Mouse (Mus musculus) liver, embryonic 18 days (tissue): ENCODE measurements around the gene Zbed6. TPM values are rescaled to one million over a fixed set of nuclear protein-coding genes. Genes with fewer than 3 reads are reported as not detected.

ENCODE experiments used
- polyA plus RNA-seq: library from polyadenylated mRNA; depleted of rRNA; stranded (reverse); fragments of >200 nt; gene quantifications from 2 replicates; pipeline ENCODE4 v1.2.3, GENCODE M21; 2012; rRNA removed

The Zbed6 gene
- 1.7 and 1.9 TPM in 2 replicates for polyA plus RNA-seq

DNA sequence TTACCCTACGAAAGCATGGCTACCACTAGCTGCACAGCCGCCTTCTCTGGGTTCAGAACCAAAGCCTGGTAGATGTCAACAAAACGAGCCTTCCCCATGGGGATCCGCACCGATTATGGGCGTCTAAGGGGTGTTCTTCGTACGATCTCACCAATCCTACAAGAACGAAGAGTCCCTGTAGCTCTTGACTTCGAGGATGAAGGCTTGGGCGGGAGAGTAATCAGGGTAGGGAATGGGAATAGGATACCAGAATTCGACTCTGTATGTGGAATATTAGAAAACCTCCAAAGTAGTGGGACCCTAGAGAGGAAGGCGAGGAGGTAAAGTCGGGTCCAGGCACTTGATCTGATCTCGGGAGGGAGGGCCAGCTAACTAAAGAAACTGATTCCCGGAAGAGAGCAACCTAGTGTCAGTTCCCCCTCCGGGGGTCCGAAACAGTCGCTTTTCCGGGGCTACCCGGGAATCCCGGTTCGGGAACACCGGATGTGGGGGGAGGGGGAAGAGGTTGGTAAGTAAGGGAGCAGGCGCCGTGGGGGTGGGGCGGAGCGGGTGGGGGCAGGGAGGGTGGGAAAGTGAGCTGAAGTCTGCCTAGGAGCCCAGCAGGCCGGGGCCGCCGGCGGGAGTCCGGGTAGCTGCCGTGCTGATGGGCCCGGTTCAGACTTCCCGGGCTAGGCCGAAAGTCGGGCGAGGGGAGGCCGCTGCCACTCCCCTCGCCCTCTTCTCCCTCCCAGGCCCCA, at the start of gene Zbed6:
Gene Zbed6 (minus strand): TSS at position 420 of the 737 bp plus-strand sequence.

DNA sequence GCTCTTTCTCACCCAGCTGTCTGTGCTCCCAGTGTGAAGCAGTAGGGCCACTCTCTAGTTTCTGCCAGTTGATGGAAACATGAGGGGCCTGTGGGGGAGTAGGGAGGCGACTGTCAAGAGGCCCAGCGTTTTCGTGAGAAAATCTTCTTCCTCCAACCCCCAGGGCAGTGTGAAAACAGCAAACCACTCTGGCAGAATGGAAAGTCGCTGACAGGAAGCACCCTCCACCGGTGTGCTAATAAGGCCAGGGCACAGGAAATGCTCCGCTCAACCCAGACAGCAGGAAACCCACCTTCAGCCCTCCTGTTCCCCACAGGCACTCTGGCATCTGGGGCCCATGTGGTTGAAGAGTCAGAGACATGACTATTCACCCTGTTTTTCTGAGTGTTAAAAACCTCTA, 29.2 kb upstream of the Zbed6 start, which contains the start of gene Lax1:
Gene Lax1 (minus strand): TSS at position 212 of the 400 bp plus-strand sequence.

DNA sequence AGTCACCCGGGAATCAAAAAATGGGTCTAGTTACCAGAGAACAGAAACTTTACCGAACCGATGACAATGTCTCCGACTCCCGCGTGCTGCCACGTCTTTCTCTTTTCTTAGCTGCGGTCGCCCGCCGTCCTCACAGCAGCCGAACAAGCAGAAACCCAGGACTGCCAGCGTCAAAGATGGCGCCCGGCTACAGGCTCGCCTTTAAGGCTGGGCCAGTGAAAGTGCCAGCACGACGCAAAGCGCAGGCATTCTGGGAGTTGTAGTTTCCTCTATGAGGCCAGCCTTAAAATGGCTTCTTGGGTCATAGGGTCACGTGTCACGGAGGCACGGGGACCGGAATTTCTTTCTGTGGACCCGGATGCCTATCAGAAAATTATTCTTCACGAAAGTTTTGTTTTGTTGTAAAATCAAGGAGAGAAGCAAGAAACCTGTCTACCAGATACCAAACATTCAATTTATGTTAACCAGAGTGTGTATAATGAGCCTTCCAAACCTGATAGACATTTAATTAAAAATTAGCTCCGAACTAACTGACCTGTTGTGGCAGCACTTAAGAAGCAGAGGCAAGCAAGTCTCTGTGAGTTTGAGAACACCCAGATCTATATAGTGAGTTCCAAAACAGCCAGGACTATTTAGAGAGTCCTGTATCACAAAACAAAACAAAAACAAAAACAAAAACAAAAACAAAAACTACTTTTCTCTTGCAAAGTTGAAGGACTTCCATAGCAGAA, 683 bp upstream of the Zbed6 start, which contains the start of gene Gm38394:
Gene Gm38394 (minus strand): TSS at position 116 of the 731 bp plus-strand sequence.

DNA sequence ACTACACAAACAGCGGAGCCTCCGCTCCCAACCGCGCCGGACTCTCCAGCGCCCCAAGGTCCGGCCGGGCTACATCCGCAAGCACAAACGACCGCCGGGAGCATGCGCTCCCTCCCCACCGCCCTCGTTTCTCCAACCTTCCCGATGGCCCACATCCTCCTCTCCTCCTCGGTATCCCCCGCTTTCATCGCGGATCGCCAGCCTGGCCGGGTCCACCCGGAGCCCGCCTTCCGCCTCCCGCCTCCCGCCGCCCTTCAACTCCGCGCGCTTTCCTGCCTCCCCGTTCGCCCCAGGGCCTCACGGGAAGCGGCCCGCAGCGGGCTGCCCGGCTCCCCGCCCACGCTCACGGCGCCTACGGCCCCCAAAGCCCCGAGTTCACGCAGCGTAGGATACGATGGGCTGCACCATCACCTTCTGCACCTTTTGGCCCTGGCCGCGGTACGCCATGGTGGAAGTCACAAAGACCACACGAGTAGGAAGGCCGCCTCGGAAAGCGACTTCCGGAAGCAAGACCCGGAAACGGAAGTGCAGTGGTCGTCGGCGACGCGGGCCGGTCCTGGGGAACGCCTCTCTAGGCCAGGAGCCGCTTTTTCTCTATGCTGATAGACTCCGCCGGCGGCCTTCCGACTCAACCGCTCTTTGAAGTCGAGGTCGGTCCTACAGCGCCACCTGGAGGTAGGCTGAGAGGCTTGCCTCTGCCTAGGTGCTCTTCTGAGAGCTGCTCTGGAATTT, 50.7 kb downstream of the Zbed6 start, which contains the start of gene Snrpe:
Gene Snrpe (minus strand): TSS at position 521 of the 732 bp plus-strand sequence.

Other genes with a start within 250 kb of the Zbed6 start
- gene Sox13, start 236.5 kb downstream of the Zbed6 start, polyA plus RNA-seq, result 5.7 and 6.4 TPM in 2 replicates
- 149 and 152 TPM in 2 replicates for gene Snrpe, start 50.6 kb downstream of the Zbed6 start, polyA plus RNA-seq
- 1.9 and 2.2 TPM in 2 replicates for gene Gm38394, start 433 bp upstream of the Zbed6 start, polyA plus RNA-seq
- gene Lax1, start 29.2 kb upstream of the Zbed6 start, polyA plus RNA-seq, result 1.3 and 1.4 TPM in 2 replicates
- gene Atp2b4, start 140.2 kb upstream of the Zbed6 start, polyA plus RNA-seq, result 6.2 and 7.6 TPM in 2 replicates
- 0.16 and 0.22 TPM in 2 replicates for gene Optc, start 247.1 kb upstream of the Zbed6 start, polyA plus RNA-seq